Mouse (Mus musculus): ENCODE measurements around the gene Zfp639. TPM values are rescaled to one million over a fixed set of nuclear protein-coding genes. Genes with fewer than 3 reads are reported as not detected.

The Zfp639 gene
- polyA plus RNA-seq, 1 experiment from 2014 or later, result 35.4 TPM

DNA sequence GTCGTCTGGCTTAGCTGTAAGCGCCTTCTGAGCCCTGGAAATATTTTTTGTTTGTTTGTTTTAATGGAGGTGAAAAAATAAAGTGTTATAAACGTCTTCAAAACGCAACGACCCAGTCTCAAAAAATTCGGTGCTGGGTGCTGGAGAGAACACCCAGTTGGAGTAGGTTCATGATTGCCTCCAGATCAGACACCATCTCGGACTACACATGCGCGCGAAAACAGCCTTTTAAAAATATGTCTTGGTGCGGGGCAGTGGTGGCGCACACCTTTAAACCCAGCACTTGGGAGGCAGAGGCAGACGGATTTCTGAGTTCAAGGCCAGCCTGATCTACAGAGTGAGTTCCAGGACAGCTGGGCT lies 1.1 kb downstream of the Zfp639 start:
- WGBS, result 5% methylated on average over 13 of the region's 13 CpGs
- no peaks in the 10 kb centered on the region for H3K9me3 ChIP-seq (ENCODE audit: control insufficient read depth, low read length)
- H3K27ac ChIP-seq (replicated peaks; ENCODE audit: low read depth, low read length), result peak overlapping the region; percentile 79; the same call in 1 of the 2 replicates
- H3K4me1 ChIP-seq (ENCODE audit: control insufficient read depth, insufficient read depth, low read length), result peaks cover 11% of the 10 kb centered on the region; the same call in 1 of the 2 replicates
- H3K9ac ChIP-seq (ENCODE audit: low read depth, low read length), result peak overlapping the region; percentile 96
- H3K27me3 ChIP-seq (replicated peaks; ENCODE audit: control insufficient read depth, insufficient read depth, low read length), result no peaks in the 10 kb centered on the region
- H3K4me2 ChIP-seq (ENCODE audit: low read depth, low read length), result peak overlapping the region; percentile 80
- H3K4me3 ChIP-seq (ENCODE audit: low read depth, low read length), result peak overlapping the region; percentile 88
- no peak for ATAC-seq (ENCODE audit: low read depth)
- peaks cover 26% of the 10 kb centered on the region; the same call in 1 of the 2 replicates for H3K36me3 ChIP-seq (ENCODE audit: control insufficient read depth, insufficient read depth, low read length)
- DNase-seq (ENCODE audit: low spot score), result peak; percentile 20

DNA sequence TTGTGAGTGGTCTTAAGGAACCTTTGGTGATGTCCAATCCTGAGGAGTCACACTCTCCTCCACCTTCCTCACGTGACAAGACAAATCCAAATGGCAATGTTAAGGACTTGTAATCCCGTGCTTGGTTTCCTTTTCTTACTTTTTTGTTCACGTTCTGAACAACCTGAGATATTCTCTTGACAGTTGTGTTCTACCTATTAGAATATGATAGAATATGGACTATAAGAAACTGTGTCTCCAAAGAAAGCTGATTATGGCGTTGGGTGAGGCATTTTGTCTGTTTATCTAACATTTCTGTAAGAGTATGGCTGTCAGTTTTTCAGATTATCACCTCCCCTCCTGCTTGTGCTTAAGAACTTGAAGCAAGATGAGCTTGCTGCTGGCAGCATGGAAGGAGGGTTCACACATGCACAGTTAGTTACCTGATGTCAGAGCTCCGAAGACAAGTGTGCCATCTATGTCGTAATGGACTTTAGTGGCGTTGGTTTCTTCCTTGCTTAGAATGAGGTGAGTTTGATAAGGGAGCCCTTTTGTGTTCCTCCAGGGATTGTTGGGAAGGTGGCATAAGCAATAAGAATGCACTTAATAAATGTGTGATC lies 2.7 kb downstream of the Zfp639 start:
- H3K4me3 ChIP-seq (ENCODE audit: low read depth, low read length), result no peak overlapping the region
- DNase-seq (ENCODE audit: low spot score), result no peak
- H3K36me3 ChIP-seq (ENCODE audit: control insufficient read depth, insufficient read depth, low read length), result peaks cover 40% of the 10 kb centered on the region
- H3K27me3 ChIP-seq (replicated peaks; ENCODE audit: control insufficient read depth, insufficient read depth, low read length), result no peaks in the 10 kb centered on the region
- no peak for ATAC-seq (ENCODE audit: low read depth)
- no peaks in the 10 kb centered on the region for H3K9me3 ChIP-seq (ENCODE audit: control insufficient read depth, low read length)
- 90% methylated on average over 7 of the region's 7 CpGs for WGBS
- peaks cover 11% of the 10 kb centered on the region; the same call in 1 of the 2 replicates for H3K4me1 ChIP-seq (ENCODE audit: control insufficient read depth, insufficient read depth, low read length)
- no peak overlapping the region for H3K4me2 ChIP-seq (ENCODE audit: low read depth, low read length)
- H3K27ac ChIP-seq (replicated peaks; ENCODE audit: low read depth, low read length), result no peak overlapping the region
- no peak overlapping the region for H3K9ac ChIP-seq (ENCODE audit: low read depth, low read length)

DNA sequence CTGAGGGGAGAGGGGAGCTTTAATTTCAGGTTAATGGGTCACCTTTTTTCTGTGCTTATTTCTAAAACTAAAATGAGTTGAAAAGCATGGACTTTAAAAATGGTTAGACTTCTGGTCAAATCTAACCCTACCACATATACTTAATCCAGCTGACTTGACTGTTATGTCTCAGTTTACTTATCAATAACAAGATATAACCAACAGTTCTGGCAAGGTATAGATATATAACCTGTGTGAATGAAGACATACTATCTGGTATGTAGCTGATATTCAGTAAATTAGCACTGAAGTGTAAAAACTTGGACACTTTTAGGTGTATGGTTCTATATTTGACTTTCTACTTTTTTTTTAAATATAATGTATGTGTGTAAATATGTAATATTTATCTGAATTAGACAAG lies 3.5 kb downstream of the Zfp639 start:
- no peak overlapping the region for H3K4me3 ChIP-seq (ENCODE audit: low read depth, low read length)
- H3K36me3 ChIP-seq (ENCODE audit: control insufficient read depth, insufficient read depth, low read length), result peaks cover 47% of the 10 kb centered on the region
- H3K9me3 ChIP-seq (ENCODE audit: control insufficient read depth, low read length), result no peaks in the 10 kb centered on the region
- H3K27me3 ChIP-seq (replicated peaks; ENCODE audit: control insufficient read depth, insufficient read depth, low read length), result no peaks in the 10 kb centered on the region
- H3K27ac ChIP-seq (replicated peaks; ENCODE audit: low read depth, low read length), result no peak overlapping the region
- H3K4me2 ChIP-seq (ENCODE audit: low read depth, low read length), result no peak overlapping the region
- no peak overlapping the region for H3K9ac ChIP-seq (ENCODE audit: low read depth, low read length)
- DNase-seq (ENCODE audit: low spot score) (no peak), ATAC-seq (ENCODE audit: low read depth) (no peak)
- peaks cover 11% of the 10 kb centered on the region; the same call in 1 of the 2 replicates for H3K4me1 ChIP-seq (ENCODE audit: control insufficient read depth, insufficient read depth, low read length)

DNA sequence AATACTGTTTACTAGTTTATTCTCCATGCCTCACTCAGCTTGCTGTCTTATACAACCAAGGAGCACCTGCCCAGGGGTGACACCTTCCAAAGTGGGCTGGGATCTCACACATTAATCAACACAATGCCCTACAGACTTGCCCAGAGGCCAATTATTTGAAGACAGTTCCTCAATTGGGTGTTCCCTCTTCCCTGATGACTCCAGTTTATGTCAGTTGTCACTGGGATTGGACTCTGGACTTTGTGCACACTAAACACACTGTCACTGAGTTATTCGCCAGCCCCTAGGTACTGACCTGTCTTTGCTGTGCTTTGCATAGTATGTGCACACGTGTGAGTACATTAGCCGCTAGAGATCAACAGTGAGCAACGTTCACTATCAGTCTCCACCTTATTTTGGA lies 17.1 kb downstream of the Zfp639 start:
- Histone ChIP-seq H3K4me3 (ENCODE audit: low read depth, low read length) (no peak overlapping the region), H3K9me3 (ENCODE audit: control insufficient read depth, low read length) (peaks cover 14% of the 10 kb centered on the region), H3K4me2 (ENCODE audit: low read depth, low read length) (no peak overlapping the region), H3K4me1 (ENCODE audit: control insufficient read depth, insufficient read depth, low read length) (peaks cover 6% of the 10 kb centered on the region), H3K36me3 (ENCODE audit: control insufficient read depth, insufficient read depth, low read length) (peaks cover 24% of the 10 kb centered on the region), H3K27ac (replicated peaks; ENCODE audit: low read depth, low read length) (no peak overlapping the region), H3K9ac (ENCODE audit: low read depth, low read length) (no peak overlapping the region), H3K27me3 (replicated peaks; ENCODE audit: control insufficient read depth, insufficient read depth, low read length) (no peaks in the 10 kb centered on the region)
- ATAC-seq (ENCODE audit: low read depth), result no peak
- 93% methylated on average over 4 of the region's 4 CpGs for WGBS
- no peak for DNase-seq (ENCODE audit: low spot score)

DNA sequence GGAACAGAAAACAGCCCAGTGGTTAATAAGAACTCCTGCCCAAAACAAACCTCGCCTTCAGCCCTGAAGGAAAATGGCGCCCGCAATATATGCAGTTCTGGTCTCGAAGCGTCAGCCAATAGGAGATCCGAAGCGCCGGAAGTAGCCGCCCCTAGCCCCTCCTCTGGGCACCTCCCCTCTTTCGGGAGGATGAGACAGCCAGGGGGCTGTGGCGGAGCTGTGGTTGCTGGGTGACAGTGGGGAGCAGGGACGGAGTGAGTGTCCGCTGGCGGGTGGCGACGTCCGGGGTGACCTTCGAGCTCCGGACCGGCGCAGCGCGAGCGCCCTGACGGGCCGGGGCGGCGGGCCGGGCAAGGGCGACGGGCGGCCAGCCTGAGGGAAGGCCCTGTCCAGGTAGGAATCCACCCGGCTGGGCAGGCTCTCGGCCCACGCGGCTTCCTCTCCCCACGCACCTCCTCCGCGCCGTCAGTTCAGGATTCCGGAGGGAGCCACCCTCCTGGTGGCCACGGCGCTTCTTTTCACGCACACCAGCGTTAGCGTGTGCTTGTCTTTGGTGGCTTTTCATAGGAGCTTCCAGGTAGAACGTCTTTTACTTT lies 19.3 kb downstream of the Zfp639 start, which contains the start of gene Mfn1:
TSS of gene Mfn1 (plus strand) at position 163 of the 596 bp plus-strand sequence.
- Histone ChIP-seq H3K4me3 (ENCODE audit: low read depth, low read length) (peak within 1 kb of the TSS; percentile 93), H3K9me3 (ENCODE audit: control insufficient read depth, low read length) (peaks cover 8% of the 10 kb centered on the region; the same call in 1 of the 2 replicates), H3K4me1 (ENCODE audit: control insufficient read depth, insufficient read depth, low read length) (peaks cover 6% of the 10 kb centered on the region), H3K27ac (replicated peaks; ENCODE audit: low read depth, low read length) (peak within 1 kb of the TSS; percentile 74), H3K9ac (ENCODE audit: low read depth, low read length) (peak within 1 kb of the TSS; percentile 82), H3K4me2 (ENCODE audit: low read depth, low read length) (peak within 1 kb of the TSS; percentile 62), H3K36me3 (ENCODE audit: control insufficient read depth, insufficient read depth, low read length) (peaks cover 9% of the 10 kb centered on the region), H3K27me3 (replicated peaks; ENCODE audit: control insufficient read depth, insufficient read depth, low read length) (no peaks in the 10 kb centered on the region)
- ATAC-seq (ENCODE audit: low read depth) (peak; percentile 99), DNase-seq (ENCODE audit: low spot score) (peak; percentile 98)
- WGBS, result under 1% methylated on average over 17 of the region's 47 CpGs

DNA sequence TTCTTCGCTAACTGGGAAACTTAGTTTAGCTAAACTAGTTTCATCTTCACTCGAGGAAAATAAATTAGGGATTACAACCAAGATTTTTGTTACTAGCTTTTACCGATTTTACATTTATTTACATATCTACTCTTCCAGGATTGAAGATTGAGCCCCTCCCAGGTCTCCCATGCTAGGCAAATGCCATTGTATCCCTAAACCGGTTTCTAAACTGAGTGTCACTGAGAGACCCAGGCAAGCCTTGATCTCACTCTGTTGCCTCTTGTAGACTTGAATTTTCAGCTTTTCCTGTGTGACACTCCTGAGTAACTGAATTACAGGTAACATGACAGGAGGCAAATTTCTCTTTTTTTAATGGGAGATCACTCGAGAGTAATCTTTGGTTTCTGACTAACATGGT lies 20.0 kb downstream of the Zfp639 start:
- 10% methylated on average over 5 of the region's 5 CpGs for WGBS
- no peak for DNase-seq (ENCODE audit: low spot score)
- Histone ChIP-seq H3K4me2 (ENCODE audit: low read depth, low read length) (peak overlapping the region; percentile 62), H3K4me3 (ENCODE audit: low read depth, low read length) (peak overlapping the region; percentile 93), H3K9me3 (ENCODE audit: control insufficient read depth, low read length) (peaks cover 8% of the 10 kb centered on the region; the same call in 1 of the 2 replicates), H3K9ac (ENCODE audit: low read depth, low read length) (peak overlapping the region; percentile 82), H3K4me1 (ENCODE audit: control insufficient read depth, insufficient read depth, low read length) (peaks cover 6% of the 10 kb centered on the region), H3K27me3 (replicated peaks; ENCODE audit: control insufficient read depth, insufficient read depth, low read length) (no peaks in the 10 kb centered on the region), H3K27ac (replicated peaks; ENCODE audit: low read depth, low read length) (no peak overlapping the region), H3K36me3 (ENCODE audit: control insufficient read depth, insufficient read depth, low read length) (peaks cover 14% of the 10 kb centered on the region)
- no peak for ATAC-seq (ENCODE audit: low read depth)

DNA sequence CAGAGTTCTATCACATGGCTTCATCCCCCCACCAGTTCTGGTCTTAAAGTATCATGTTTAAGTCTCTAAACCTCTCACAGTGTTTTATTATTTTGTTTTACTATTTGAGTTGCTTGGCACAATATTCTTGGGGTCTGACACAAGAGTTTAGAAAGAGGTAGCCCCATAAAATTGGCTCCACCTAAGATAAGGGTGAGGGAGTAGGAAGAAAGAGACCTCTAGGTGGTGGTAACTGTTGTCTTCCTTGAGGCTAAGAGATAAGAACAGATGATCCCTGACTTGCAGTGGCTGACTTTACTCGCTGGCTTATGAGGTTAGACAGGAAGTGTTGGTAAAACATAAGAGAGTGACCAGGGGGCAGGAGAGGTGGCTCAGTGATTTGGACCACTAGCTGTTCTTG lies 25.6 kb downstream of the Zfp639 start:
- no peak for DNase-seq (ENCODE audit: low spot score)
- Histone ChIP-seq H3K27me3 (replicated peaks; ENCODE audit: control insufficient read depth, insufficient read depth, low read length) (no peaks in the 10 kb centered on the region), H3K4me3 (ENCODE audit: low read depth, low read length) (no peak overlapping the region), H3K4me1 (ENCODE audit: control insufficient read depth, insufficient read depth, low read length) (no peaks in the 10 kb centered on the region; the same call in 1 of the 2 replicates), H3K4me2 (ENCODE audit: low read depth, low read length) (no peak overlapping the region), H3K27ac (replicated peaks; ENCODE audit: low read depth, low read length) (no peak overlapping the region), H3K36me3 (ENCODE audit: control insufficient read depth, insufficient read depth, low read length) (peaks cover 50% of the 10 kb centered on the region), H3K9me3 (ENCODE audit: control insufficient read depth, low read length) (no peaks in the 10 kb centered on the region), H3K9ac (ENCODE audit: low read depth, low read length) (no peak overlapping the region)
- no peak for ATAC-seq (ENCODE audit: low read depth)
- 52% methylated on average over 1 of the region's 1 CpGs for WGBS

DNA sequence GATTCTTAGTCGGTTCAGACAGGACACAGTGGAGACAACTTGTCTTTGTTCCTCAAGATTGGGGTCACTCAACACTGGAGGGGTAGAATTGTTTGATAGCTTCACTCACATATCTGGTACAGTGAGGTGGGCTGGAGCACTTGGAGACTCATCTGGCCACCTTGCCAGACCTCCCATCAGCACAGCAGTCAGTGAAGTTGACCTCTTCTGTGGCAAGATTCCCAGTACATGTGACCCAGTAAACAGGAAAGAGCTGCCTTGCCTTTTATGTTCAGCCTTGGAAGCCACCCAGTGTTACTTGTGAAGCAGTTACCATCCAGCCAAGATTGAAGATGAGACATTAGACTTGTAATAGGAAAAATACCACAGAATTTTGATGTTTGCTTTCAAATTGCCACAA lies 27.5 kb downstream of the Zfp639 start:
- DNase-seq (ENCODE audit: low spot score) (no peak), ATAC-seq (ENCODE audit: low read depth) (no peak)
- no peak overlapping the region for H3K4me3 ChIP-seq (ENCODE audit: low read depth, low read length)
- no peaks in the 10 kb centered on the region for H3K4me1 ChIP-seq (ENCODE audit: control insufficient read depth, insufficient read depth, low read length)
- H3K4me2 ChIP-seq (ENCODE audit: low read depth, low read length), result no peak overlapping the region
- 71% methylated on average over 1 of the region's 1 CpGs for WGBS
- no peaks in the 10 kb centered on the region for H3K27me3 ChIP-seq (replicated peaks; ENCODE audit: control insufficient read depth, insufficient read depth, low read length)
- peaks cover 59% of the 10 kb centered on the region for H3K36me3 ChIP-seq (ENCODE audit: control insufficient read depth, insufficient read depth, low read length)
- no peak overlapping the region for H3K27ac ChIP-seq (replicated peaks; ENCODE audit: low read depth, low read length)
- no peaks in the 10 kb centered on the region for H3K9me3 ChIP-seq (ENCODE audit: control insufficient read depth, low read length)
- H3K9ac ChIP-seq (ENCODE audit: low read depth, low read length), result no peak overlapping the region

DNA sequence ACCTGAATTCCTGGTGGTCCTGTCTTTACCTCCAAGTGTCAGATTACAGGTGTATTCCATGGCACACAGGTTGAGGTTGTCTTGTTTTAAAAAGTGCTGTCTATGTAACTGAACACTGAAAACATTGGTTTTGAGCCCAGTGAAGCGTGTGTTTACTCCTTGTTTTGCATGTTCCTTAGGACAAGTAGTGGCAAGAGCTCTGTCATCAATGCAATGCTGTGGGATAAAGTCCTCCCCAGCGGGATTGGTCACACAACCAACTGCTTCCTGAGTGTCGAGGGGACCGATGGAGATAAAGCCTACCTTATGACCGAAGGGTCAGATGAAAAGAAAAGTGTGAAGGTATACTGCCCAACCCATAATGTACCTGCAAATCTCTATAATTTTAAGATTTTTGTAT lies 28.0 kb downstream of the Zfp639 start:
- no peak overlapping the region for H3K4me2 ChIP-seq (ENCODE audit: low read depth, low read length)
- H3K4me1 ChIP-seq (ENCODE audit: control insufficient read depth, insufficient read depth, low read length), result no peaks in the 10 kb centered on the region
- DNase-seq (ENCODE audit: low spot score) (no peak), ATAC-seq (ENCODE audit: low read depth) (no peak)
- peaks cover 64% of the 10 kb centered on the region for H3K36me3 ChIP-seq (ENCODE audit: control insufficient read depth, insufficient read depth, low read length)
- H3K9ac ChIP-seq (ENCODE audit: low read depth, low read length), result no peak overlapping the region
- H3K4me3 ChIP-seq (ENCODE audit: low read depth, low read length), result no peak overlapping the region
- no peaks in the 10 kb centered on the region for H3K27me3 ChIP-seq (replicated peaks; ENCODE audit: control insufficient read depth, insufficient read depth, low read length)
- 88% methylated on average over 5 of the region's 5 CpGs for WGBS
- H3K9me3 ChIP-seq (ENCODE audit: control insufficient read depth, low read length), result no peaks in the 10 kb centered on the region
- no peak overlapping the region for H3K27ac ChIP-seq (replicated peaks; ENCODE audit: low read depth, low read length)

Measured in embryonic facial prominence, embryonic 14.5 days (tissue).